Mouse (Mus musculus) heart, postnatal 10 days (tissue): ENCODE results near the gene Rhoq. TPM values are rescaled to one million over a fixed set of nuclear protein-coding genes. Genes with fewer than 3 reads are reported as not detected.

ENCODE experiments used
- DNase-seq, 2 experiments: peaks; one replicate each; pipeline ENCODE4 v3.0.0; 2021
- intact Hi-C: fragments of 180-260 bp; cut with DNase I; formaldehyde crosslinking; loops from one replicate; pipeline ENCODE4 v1.15.1; 2025
- total RNA-seq, 2 experiments: library from RNA; stranded (reverse); gene quantifications; 2 replicates each; pipeline ENCODE4 v1.2.3; 2021

Gene Rhoq
- total RNA-seq: 100 to 1,000 TPM; 168 to 176 TPM

- DNase-seq: peak; percentile 92 to 94
- intact Hi-C loops: loop anchor here (1.0 to 10.0 kb wide), 5 partner anchors 25 to 286 kb away; partner anchors contain the start of genes Cript and Pigf
Measured at GRCm38 (mm10) chr17:86962894-86963585, at the start of gene Rhoq. Rhoq (plus strand) TSS chr17:86963082.

- no peak for DNase-seq
- intact Hi-C loops: loop anchor here (5.0 kb wide), 1 partner anchor 82 kb away; no protein-coding TSS in a partner anchor
Measured at GRCm38 (mm10) chr17:86915540-86915939, 47.3 kb upstream of the Rhoq start.

- intact Hi-C loops: loop anchor here (5.0 kb wide), 1 partner anchor 80 kb away; no protein-coding TSS in a partner anchor
- no peak for DNase-seq
Measured at GRCm38 (mm10) chr17:86917048-86917447, 45.8 kb upstream of the Rhoq start, which contains the start of gene Tmem247. Tmem247 (plus strand) TSS chr17:86917348.

- DNase-seq: peak; percentile 37 to 65
Measured at GRCm38 (mm10) chr17:86918786-86919185, 44.1 kb upstream of the Rhoq start.

GRCm38 (mm10) chr17:86919729-86920128 lies 43.2 kb upstream of the Rhoq start:
- no peak for DNase-seq
- intact Hi-C loops: loop anchor here (2.0 to 5.0 kb wide), 4 partner anchors 43 to 329 kb away; partner anchors contain the start of gene Rhoq

More at GRCm38 (mm10) chr17:86918786-86919185, 44.1 kb upstream of the Rhoq start:
- intact Hi-C loops: loop anchor here (2.0 to 5.0 kb wide), 4 partner anchors 44 to 330 kb away; partner anchors contain the start of gene Rhoq

- no peak for DNase-seq
- intact Hi-C loops: no loop called here
Measured at GRCm38 (mm10) chr17:86924679-86925078, 38.2 kb upstream of the Rhoq start.

- DNase-seq: no peak
- intact Hi-C loops: no loop called here
Measured at GRCm38 (mm10) chr17:86926836-86927235, 36.0 kb upstream of the Rhoq start.

- intact Hi-C loops: no loop called here
- DNase-seq: no peak
Measured at GRCm38 (mm10) chr17:86929355-86929754, 33.5 kb upstream of the Rhoq start.

- intact Hi-C loops: no loop called here
- DNase-seq: no peak
Measured at GRCm38 (mm10) chr17:86929981-86930380, 32.9 kb upstream of the Rhoq start.

- DNase-seq: no peak
- intact Hi-C loops: no loop called here
Measured at GRCm38 (mm10) chr17:86932896-86933295, 30.0 kb upstream of the Rhoq start.

GRCm38 (mm10) chr17:86937064-86937463 lies 25.8 kb upstream of the Rhoq start:
- no peak for DNase-seq
- intact Hi-C loops: no loop called here

GRCm38 (mm10) chr17:86937497-86938155 lies 25.3 kb upstream of the Rhoq start:
- intact Hi-C loops: loop anchor here (1.0 kb wide), 1 partner anchor 25 kb away; no protein-coding TSS in a partner anchor
- DNase-seq: peak; percentile 89 to 92

- intact Hi-C loops: loop anchor here (1.0 kb wide), 1 partner anchor 24 kb away; no protein-coding TSS in a partner anchor
- DNase-seq: no peak
Measured at GRCm38 (mm10) chr17:86938683-86939082, 24.2 kb upstream of the Rhoq start.

- intact Hi-C loops: no loop called here
- DNase-seq: no peak
Measured at GRCm38 (mm10) chr17:86942112-86942511, 20.8 kb upstream of the Rhoq start.

GRCm38 (mm10) chr17:86943158-86943557 lies 19.7 kb upstream of the Rhoq start:
- intact Hi-C loops: no loop called here
- no peak for DNase-seq

GRCm38 (mm10) chr17:86946078-86946477 lies 16.8 kb upstream of the Rhoq start:
- no peak for DNase-seq
- intact Hi-C loops: no loop called here

GRCm38 (mm10) chr17:86947840-86948796 lies 14.8 kb upstream of the Rhoq start, which contains the start of gene Atp6v1e2:
Atp6v1e2 (minus strand) TSS chr17:86947897.
- DNase-seq: no peak
- intact Hi-C loops: no loop called here

GRCm38 (mm10) chr17:86948801-86949200 lies 14.1 kb upstream of the Rhoq start:
- peak; percentile 53 to 63 for DNase-seq
- intact Hi-C loops: no loop called here

- DNase-seq: no peak
- intact Hi-C loops: no loop called here
Measured at GRCm38 (mm10) chr17:86957239-86957638, 5.6 kb upstream of the Rhoq start.

GRCm38 (mm10) chr17:86957968-86958367 lies 4.9 kb upstream of the Rhoq start:
- DNase-seq: no peak
- intact Hi-C loops: no loop called here
